Mouse (Mus musculus) bone marrow, adult 2 months (tissue): ENCODE measurements around the gene Myo1g. TPM values are rescaled to one million over a fixed set of nuclear protein-coding genes. Genes with fewer than 3 reads are reported as not detected.

ENCODE experiments used
- H3K27ac ChIP-seq: fragments of 200-500 bp; 2 replicates; pipeline ENCODE4 v1.5.1; 2012; ENCODE audit warnings: low read depth, mild to moderate bottlenecking, control low read depth, inconsistent platforms, low read length; ENCODE audit not compliant: control insufficient read depth, poor library complexity, insufficient read depth
- H3K4me1 ChIP-seq: fragments of 200-500 bp; 2 replicates; pipeline ENCODE4 v1.6.1; 2011; ENCODE audit warnings: low read length; ENCODE audit not compliant: control insufficient read depth, insufficient read depth
- H3K4me3 ChIP-seq: fragments of 200-500 bp; replicated peaks from 2 replicates; pipeline ENCODE3; 2011; ENCODE audit warnings: mild to moderate bottlenecking, low read depth, low read length, control low read depth; ENCODE audit not compliant: control insufficient read depth
- CTCF ChIP-seq: fragments of 200-500 bp; IDR thresholded peaks from 2 replicates; pipeline ENCODE4 v1.5.1; 2011; ENCODE audit warnings: low read length, control low read depth; ENCODE audit not compliant: control insufficient read depth, insufficient read depth
- POLR2A ChIP-seq: fragments of 200-500 bp; IDR thresholded peaks from 2 replicates; pipeline ENCODE4 v1.6.1; 2011; ENCODE audit warnings: low read depth, mild to moderate bottlenecking, control low read depth, low read length, borderline replicate concordance; ENCODE audit not compliant: control insufficient read depth
- WGBS: fragments of 180-500 bp; shearing (Covaris S2); methylation state at CpG from one replicate; pipeline ENCODE4 v1.1.7; 2018; 5-methylcytosine and 5-hydroxymethylcytosine counted together
- polyA plus RNA-seq: library from polyadenylated mRNA; stranded (reverse); fragments of >200 nt; gene quantifications from 2 replicates; pipeline ENCODE4 v1.2.4, GENCODE M21; 2011; ENCODE audit warnings: low replicate concordance; ENCODE audit not compliant: missing spikeins, insufficient read depth, insufficient read length

The Myo1g gene
- polyA plus RNA-seq, 1 experiment: 95.8 TPM

DNA sequence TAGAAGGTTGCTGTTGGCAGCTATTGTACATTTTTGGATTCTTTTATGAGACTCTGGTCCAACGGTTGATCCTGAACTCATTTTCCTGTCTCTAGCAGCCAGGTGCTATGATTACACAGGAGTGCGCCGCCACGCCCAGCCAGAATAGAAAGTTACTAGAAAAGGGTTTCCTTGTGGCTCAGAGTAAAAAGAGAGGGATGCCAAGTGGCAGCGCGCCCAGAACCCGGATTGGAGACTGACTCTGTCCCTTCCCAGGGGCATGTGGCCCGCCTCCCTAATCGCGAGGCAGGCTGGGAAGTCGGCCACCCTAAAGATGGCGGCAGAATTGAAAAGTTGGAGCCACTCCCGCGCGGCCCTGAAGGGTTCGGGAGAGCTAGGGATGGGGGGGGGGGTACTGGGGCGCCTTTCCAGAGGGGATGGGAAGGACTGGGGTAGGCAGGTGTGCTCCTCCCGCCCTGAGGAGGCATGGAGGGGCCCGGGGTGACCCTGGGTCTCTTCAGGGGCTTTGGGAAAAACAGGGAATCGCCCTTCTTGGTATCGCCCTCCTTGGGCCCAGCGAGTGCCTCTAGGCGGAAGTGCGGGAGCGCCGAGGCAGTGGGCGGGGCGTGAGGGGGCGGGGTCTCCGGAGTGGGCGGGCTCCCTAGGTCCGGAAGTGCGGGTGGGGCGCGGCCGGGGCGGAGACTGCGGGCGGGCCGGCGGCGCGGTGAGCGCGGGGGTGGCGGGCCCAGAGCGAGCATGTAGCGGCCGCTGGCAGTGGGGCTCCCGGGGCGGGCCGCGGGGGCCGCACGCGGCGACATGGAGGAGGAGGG lies 25.6 kb upstream of the Myo1g start, which contains the start of gene Ccm2:
Gene Ccm2, plus strand, starts transcription at position 683 of the 809 bp plus-strand sequence.
- Histone ChIP-seq H3K27ac (peak within 1 kb of the TSS; percentile 97), H3K4me3 (peak within 1 kb of the TSS; percentile 85), H3K4me1 (no peaks in the 10 kb centered on the region; the same call in 1 of the 2 replicates)
- peak; percentile 91 for TF ChIP-seq POLR2A
- no peak for TF ChIP-seq CTCF
- WGBS: 1% methylated on average over 52 of the region's 57 CpGs

DNA sequence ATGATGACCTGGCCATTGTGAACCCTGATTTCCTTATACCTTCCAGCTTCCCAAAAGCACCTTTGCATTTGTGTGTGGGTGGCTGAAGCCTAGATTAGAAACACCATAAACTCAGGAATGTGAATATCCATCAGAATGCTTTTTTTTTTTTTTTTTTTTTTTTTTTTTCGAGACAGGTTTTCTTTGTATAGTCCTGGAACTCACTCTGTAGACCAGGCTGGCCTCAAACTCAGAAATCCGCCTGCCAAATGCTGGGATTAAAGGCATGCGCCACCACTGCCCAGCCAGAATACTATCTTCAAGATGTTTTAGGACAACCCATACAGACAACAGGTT lies 25.1 kb upstream of the Myo1g start:
- Histone ChIP-seq H3K27ac (peak overlapping the region; percentile 93; the same call in 1 of the 2 replicates), H3K4me3 (peak overlapping the region; percentile 71), H3K4me1 (no peaks in the 10 kb centered on the region; the same call in 1 of the 2 replicates)
- 18% methylated on average over 3 of the region's 3 CpGs for WGBS
- TF ChIP-seq POLR2A (no peak), CTCF (no peak)

DNA sequence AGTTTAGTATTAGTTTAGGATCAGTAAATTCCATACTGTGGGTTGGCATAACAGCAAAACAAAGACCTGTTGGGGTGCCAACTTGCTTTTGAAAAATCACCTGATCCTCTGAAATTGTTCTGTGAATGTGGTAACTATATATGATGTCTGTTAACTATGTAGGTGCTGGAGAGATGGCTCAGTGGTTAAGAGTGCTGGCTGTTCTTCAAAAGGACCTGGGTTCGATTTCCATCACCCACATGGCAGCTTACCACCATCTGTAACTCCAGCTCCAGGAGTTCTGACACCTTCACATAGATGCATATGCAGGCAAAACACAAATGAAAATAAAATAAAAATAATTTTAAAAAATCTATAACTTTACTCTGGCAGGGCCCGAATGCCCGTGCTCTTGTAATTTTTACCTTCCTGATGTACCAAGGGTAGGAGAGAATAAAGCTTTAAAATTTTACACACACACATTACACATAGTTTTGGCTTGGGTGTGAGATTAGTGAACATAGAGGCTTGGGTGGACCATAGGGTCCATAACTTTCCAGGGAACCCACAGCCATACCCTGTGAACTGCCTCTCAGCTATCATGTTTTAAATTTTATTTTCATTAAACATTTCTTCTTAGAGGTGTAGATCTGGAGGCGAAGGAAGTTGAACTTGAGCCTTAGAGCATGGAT lies 24.6 kb upstream of the Myo1g start:
- no peak for TF ChIP-seq POLR2A
- TF ChIP-seq CTCF: no peak
- no peaks in the 10 kb centered on the region; the same call in 1 of the 2 replicates for H3K4me1 ChIP-seq
- WGBS: 87% methylated on average over 4 of the region's 4 CpGs
- H3K4me3 ChIP-seq: no peak overlapping the region
- H3K27ac ChIP-seq: no peak overlapping the region

DNA sequence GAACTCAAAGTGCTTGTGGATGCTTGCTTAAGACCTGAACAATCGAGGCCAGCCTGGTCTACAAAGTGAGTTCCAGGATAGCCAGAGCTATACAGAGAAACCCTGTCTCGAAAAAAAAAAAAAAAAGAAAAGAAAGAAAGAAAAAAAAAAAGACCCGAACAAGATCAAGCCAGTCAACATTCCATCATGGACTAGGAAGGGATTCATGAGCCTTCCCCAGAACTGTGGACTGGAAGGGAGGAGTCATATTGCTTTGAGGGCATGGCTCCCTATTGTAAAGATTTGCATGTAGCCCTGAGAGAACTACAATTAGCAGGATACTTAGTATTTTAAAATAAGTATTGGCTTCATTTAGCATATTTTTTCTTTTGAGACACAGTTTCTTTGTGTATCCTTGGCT lies 23.9 kb upstream of the Myo1g start:
- TF ChIP-seq CTCF (no peak), POLR2A (no peak)
- Histone ChIP-seq H3K4me3 (no peak overlapping the region), H3K27ac (no peak overlapping the region), H3K4me1 (no peaks in the 10 kb centered on the region; the same call in 1 of the 2 replicates)
- WGBS: 75% methylated on average over 3 of the region's 3 CpGs

DNA sequence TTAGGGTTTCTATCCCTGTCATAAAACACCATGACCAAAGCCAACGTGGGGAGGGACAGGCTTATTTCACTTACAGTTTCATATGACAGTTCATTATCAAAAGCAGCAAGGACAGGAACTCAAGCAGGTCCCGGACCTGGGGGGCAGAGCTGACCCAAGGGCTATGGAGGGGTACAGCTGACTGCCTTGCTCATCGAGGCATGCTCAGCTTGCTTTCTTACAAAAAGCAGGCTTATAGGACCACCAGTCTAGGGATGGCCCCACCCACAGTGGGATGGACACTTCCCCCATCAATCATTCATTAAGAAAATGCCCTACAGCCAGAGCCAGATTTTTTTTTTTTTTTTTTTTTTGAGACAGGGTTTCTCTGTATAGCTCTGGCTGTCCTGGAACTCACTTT lies 10.0 kb upstream of the Myo1g start:
- no peaks in the 10 kb centered on the region; the same call in 1 of the 2 replicates for H3K4me1 ChIP-seq
- TF ChIP-seq CTCF (no peak), POLR2A (no peak)
- WGBS: 75% methylated on average over 3 of the region's 3 CpGs

DNA sequence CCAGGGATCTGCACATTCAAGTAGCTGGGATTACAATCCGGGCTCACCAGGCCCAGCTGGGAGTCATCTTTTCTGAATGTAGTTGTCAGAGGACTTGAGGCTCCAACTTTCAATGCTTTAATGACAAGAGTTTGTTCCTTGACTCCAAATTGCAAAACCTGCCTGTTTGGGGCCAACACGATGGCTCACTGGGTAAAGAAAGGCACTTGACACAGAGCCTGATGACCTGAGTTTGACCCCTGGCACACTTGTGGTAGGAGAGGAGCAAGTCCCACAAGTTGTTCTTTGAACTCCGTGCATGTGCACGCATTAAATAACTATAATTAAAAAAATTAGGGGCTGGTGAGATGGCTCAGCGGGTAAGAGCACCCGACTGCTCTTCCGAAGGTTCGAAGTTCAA lies 9.2 kb upstream of the Myo1g start:
- Histone ChIP-seq H3K4me1 (no peaks in the 10 kb centered on the region; the same call in 1 of the 2 replicates), H3K27ac (no peak overlapping the region), H3K4me3 (no peak overlapping the region)
- TF ChIP-seq CTCF (no peak), POLR2A (no peak)
- 85% methylated on average over 8 of the region's 8 CpGs for WGBS

More for the DNA sequence above, 10.0 kb upstream of the Myo1g start:
- H3K4me3 ChIP-seq: no peak overlapping the region
- H3K27ac ChIP-seq: no peak overlapping the region

DNA sequence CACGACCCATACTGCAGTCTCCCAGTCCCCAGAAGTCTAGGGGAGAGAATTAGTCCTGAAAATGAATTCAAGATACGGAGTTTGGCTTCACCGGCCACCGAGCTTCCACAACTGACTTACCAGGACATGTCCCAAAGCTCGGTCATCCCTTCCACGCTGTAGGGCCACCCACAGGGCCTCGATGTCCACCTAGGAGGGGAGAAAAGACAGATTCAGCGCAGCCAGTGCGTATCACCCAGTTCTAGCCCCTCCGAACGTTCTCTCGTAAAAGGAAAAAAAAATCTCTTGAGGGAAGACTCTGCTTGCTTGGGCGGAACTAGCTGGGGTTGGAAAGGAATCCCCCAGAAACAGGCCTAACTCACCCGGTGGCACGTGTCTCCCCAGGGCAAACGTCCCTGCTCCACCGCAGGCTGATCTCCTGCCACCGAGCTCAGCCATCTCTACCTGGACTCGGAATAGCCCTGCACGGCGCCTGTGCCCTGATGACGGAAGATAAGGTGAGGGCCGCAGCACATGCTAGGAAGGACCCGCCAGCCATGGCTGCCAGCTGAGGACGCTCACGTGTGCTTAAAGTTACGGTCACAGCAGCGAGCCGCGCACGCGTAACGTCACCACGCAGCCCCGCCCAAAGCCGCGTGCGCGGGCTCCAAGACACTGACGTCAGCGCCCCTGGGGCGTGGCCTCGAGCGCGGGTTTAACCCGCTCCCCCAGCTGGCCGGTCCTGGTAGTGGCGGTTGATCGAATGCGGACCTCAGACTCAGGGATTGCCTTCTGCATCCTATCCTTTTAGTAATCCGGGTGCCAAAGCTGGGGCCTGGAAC lies 7.6 kb upstream of the Myo1g start:
- TF ChIP-seq CTCF (peak; percentile 68), POLR2A (peak; percentile 87; the same call in 1 of the 2 replicates)
- under 1% methylated on average over 51 of the region's 51 CpGs for WGBS
- H3K4me3 ChIP-seq: peak overlapping the region; percentile 81
- H3K4me1 ChIP-seq: no peaks in the 10 kb centered on the region; the same call in 1 of the 2 replicates
- peak overlapping the region; percentile 51 for H3K27ac ChIP-seq
